Mouse (Mus musculus): Measurements from ENCODE around the gene Slfn3. TPM values are rescaled to one million over a fixed set of nuclear protein-coding genes. Genes with fewer than 3 reads are reported as not detected.

Gene Slfn3
- polyA plus RNA-seq (2014; fragmentation: Illumina TruSeq; extraction: RNeasy Lipid Tissue Mini Kit (QIAGEN cat#74804); ENCODE audit: low read depth, low replicate concordance): 4.6 TPM

DNA sequence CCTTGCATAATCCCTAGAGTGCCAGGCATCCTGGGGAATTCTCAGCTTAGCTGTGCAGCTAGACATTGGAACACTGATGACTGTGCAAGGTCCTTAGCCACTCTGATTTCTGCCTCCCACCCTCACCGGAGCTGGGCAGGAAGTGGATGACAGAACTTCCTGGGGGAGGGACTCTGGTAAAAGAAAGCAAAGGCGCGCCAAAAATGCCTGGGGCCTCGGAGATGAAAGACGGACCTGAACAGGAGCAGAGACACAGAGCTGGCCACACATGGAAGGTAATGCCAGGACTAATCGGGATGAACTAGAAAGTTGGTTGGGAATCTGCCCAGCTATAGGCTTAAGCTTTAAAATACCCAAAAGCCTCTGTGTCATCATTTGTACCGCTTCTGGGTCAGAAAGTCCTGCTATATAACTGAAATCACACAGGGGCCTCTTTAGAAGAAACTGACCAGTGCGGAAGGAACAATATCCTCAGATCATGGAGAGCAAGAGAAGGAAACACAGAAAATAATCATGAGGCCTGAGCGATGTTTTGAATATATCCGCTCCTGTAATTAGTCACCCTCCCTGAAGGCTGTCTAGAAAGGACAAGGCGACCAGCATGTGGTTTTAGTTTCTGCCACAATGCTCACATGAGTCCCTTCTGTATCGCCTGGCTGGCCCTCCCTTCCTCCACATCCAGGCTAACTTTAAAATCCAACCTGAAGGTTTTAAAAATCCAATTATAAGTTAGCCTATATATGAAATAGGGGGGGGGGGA is at the start of gene Slfn3:
Gene Slfn3 (plus strand): TSS at position 197 of the 760 bp plus-strand sequence.

DNA sequence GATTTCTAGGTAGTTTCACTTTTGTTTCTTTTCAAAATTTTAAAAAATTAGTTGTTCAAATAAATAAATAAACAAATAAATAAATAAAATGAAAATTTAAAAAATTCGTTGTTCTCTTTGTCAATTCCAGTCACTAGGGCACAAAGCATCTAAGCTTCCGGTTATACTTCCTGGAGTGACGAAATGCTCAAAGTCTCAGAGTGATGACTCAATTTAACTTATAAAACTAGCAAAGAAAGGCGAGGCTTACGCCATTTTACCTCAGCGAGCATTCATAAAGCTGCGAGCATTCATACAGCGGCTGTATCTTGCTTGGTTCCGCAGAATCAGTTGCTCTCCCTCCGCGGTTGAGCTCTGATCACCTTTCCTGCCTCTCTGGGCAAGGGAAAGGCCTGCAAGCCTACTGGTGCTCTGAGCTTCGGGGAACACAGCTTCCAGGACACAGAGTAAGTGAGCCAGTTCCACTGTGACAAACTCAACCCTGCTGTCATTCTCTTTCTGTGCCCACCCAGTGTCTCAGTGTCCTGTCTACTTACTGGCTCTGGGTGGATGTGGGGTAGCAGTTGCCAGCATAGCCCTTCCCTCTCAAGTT is 16.1 kb upstream of the Slfn3 start, which contains the start of gene Slfn4:
Gene Slfn4 (plus strand): TSS at position 239 of the 592 bp plus-strand sequence.

Other genes starting within 250 kb of the Slfn3 start
- 57.8 TPM for gene Slfn5, start 240.0 kb upstream of the Slfn3 start, polyA plus RNA-seq (2014; fragmentation: Illumina TruSeq; extraction: RNeasy Lipid Tissue Mini Kit (QIAGEN cat#74804); ENCODE audit: low read depth, low replicate concordance)
- gene Slfn9, start 199.5 kb upstream of the Slfn3 start, polyA plus RNA-seq (2014; fragmentation: Illumina TruSeq; extraction: RNeasy Lipid Tissue Mini Kit (QIAGEN cat#74804); ENCODE audit: low read depth, low replicate concordance): 1.2 TPM
- 2.1 TPM for gene Slfn8, start 170.5 kb upstream of the Slfn3 start, polyA plus RNA-seq (2014; fragmentation: Illumina TruSeq; extraction: RNeasy Lipid Tissue Mini Kit (QIAGEN cat#74804); ENCODE audit: low read depth, low replicate concordance)
- gene Slfn2, start 126.2 kb upstream of the Slfn3 start, polyA plus RNA-seq (2014; fragmentation: Illumina TruSeq; extraction: RNeasy Lipid Tissue Mini Kit (QIAGEN cat#74804); ENCODE audit: low read depth, low replicate concordance): 7.0 TPM
- gene Slfn1, start 74.5 kb upstream of the Slfn3 start, polyA plus RNA-seq (2014; fragmentation: Illumina TruSeq; extraction: RNeasy Lipid Tissue Mini Kit (QIAGEN cat#74804); ENCODE audit: low read depth, low replicate concordance): 0.55 TPM
- gene Slfn4, start 16.1 kb upstream of the Slfn3 start, polyA plus RNA-seq (2014; fragmentation: Illumina TruSeq; extraction: RNeasy Lipid Tissue Mini Kit (QIAGEN cat#74804); ENCODE audit: low read depth, low replicate concordance): 0.39 TPM
- not detected for gene Slfn14, start 95.4 kb downstream of the Slfn3 start, polyA plus RNA-seq (2014; fragmentation: Illumina TruSeq; extraction: RNeasy Lipid Tissue Mini Kit (QIAGEN cat#74804); ENCODE audit: low read depth, low replicate concordance)
- gene Ap2b1, start 107.7 kb downstream of the Slfn3 start, polyA plus RNA-seq (2014; fragmentation: Illumina TruSeq; extraction: RNeasy Lipid Tissue Mini Kit (QIAGEN cat#74804); ENCODE audit: low read depth, low replicate concordance): 27.5 TPM
- 10.0 TPM for gene Pex12, start 111.3 kb downstream of the Slfn3 start, polyA plus RNA-seq (2014; fragmentation: Illumina TruSeq; extraction: RNeasy Lipid Tissue Mini Kit (QIAGEN cat#74804); ENCODE audit: low read depth, low replicate concordance)
- gene Rasl10b, start 217.8 kb downstream of the Slfn3 start, polyA plus RNA-seq (2014; fragmentation: Illumina TruSeq; extraction: RNeasy Lipid Tissue Mini Kit (QIAGEN cat#74804); ENCODE audit: low read depth, low replicate concordance): 46.8 TPM
- gene Gas2l2, start 238.1 kb downstream of the Slfn3 start, polyA plus RNA-seq (2014; fragmentation: Illumina TruSeq; extraction: RNeasy Lipid Tissue Mini Kit (QIAGEN cat#74804); ENCODE audit: low read depth, low replicate concordance): not detected
- not detected for gene 1700020L24Rik, start 246.3 kb downstream of the Slfn3 start, polyA plus RNA-seq (2014; fragmentation: Illumina TruSeq; extraction: RNeasy Lipid Tissue Mini Kit (QIAGEN cat#74804); ENCODE audit: low read depth, low replicate concordance)